9 mouse cellular contexts compared by ENCODE assay signal in genomic region chr12:104472218-104472525, GRCm38 (mm10). TPM values are rescaled to one million over a fixed set of nuclear protein-coding genes. Genes with fewer than 3 reads are reported as not detected.
A peak's percentile ranks its signal among the peaks of the same experiment; 100 is the strongest.
DNase-seq lines count a peak whose midpoint lies in the region; ATAC-seq and TF ChIP-seq lines count a peak whose summit lies in the region.
"Had no signal": no experiment of that assay in that cellular context is flagged by ENCODE, and none has a peak within 500 bp of the region (broad histone marks: within the 10 kb centered on the region; RNA-seq: fewer than 3 reads in every experiment).

No protein-coding gene starts in this region.

- peak overlapping the region; percentile 63 for H3K4me3 ChIP-seq in midbrain, embryonic 10.5 days
- H3K4me3 ChIP-seq in midbrain, postnatal 0 days (ENCODE audit: low read depth, low read length), result no peak overlapping the region
- H3K4me3 ChIP-seq in forebrain, embryonic 16.5 days (replicated peaks; ENCODE audit: low read length), result peak overlapping the region; percentile 0; the same call in 1 of the 2 replicates
- H3K4me3 ChIP-seq in limb, embryonic 15.5 days, result peak overlapping the region; percentile 58

- no peak overlapping the region for H3K27ac ChIP-seq in midbrain, embryonic 10.5 days (replicated peaks)
- no peak overlapping the region for H3K27ac ChIP-seq in midbrain, postnatal 0 days (ENCODE audit: low read depth, low read length)
- H3K27ac ChIP-seq in forebrain, embryonic 16.5 days (ENCODE audit: low read length), result no peak overlapping the region
- H3K27ac ChIP-seq in limb, embryonic 15.5 days, result no peak overlapping the region
- H3K27ac ChIP-seq: macrophage had no signal

- under 1% methylated on average over 25 of the region's 25 CpGs for WGBS in midbrain, embryonic 10.5 days
- WGBS in midbrain, postnatal 0 days, result 1% methylated on average over 25 of the region's 25 CpGs
- under 1% methylated on average over 25 of the region's 25 CpGs for WGBS in forebrain, embryonic 16.5 days
- 2% methylated on average over 25 of the region's 25 CpGs for WGBS in limb, embryonic 15.5 days

- no peak for ATAC-seq in midbrain, postnatal 0 days (ENCODE audit: low FRiP score)
- no peak for ATAC-seq in forebrain, embryonic 16.5 days
- no peak for ATAC-seq in limb, embryonic 15.5 days (ENCODE audit: insufficient number of reproducible peaks, low FRiP score, low TSS enrichment, low read depth)

- no peak for TF ChIP-seq CTCF in midbrain, postnatal 0 days (IDR thresholded peaks at IDR 0.05)

- H3K4me2 ChIP-seq in midbrain, postnatal 0 days (ENCODE audit: low read depth, low read length, poor library complexity, severe bottlenecking), result no peak overlapping the region
- H3K4me2 ChIP-seq in forebrain, embryonic 16.5 days (ENCODE audit: low read length), result no peak overlapping the region; the same call in 1 of the 2 replicates
- peak overlapping the region; percentile 93 for H3K4me2 ChIP-seq in limb, embryonic 15.5 days

- no peaks in the 10 kb centered on the region for H3K9me3 ChIP-seq in midbrain, embryonic 10.5 days (replicated peaks)
- H3K9me3 ChIP-seq in midbrain, postnatal 0 days (ENCODE audit: low read length), result no peaks in the 10 kb centered on the region
- no peaks in the 10 kb centered on the region for H3K9me3 ChIP-seq in forebrain, embryonic 16.5 days (ENCODE audit: control insufficient read depth, low read length)
- H3K9me3 ChIP-seq in limb, embryonic 15.5 days, result no peaks in the 10 kb centered on the region

- no peak for DNase-seq in midbrain, embryonic 10.5 days (ENCODE audit: low spot score)
- DNase-seq in midbrain, postnatal 0 days (ENCODE audit: low spot score), result no peak
- DNase-seq in cerebellum, postnatal 25 days, result no peak
- DNase-seq in gastrocnemius, postnatal 14 days, result no peak
- DNase-seq in gastrocnemius, postnatal 36 days, result no peak

- H3K27me3 ChIP-seq in midbrain, embryonic 10.5 days (ENCODE audit: low read depth, poor library complexity, severe bottlenecking), result peaks cover 100% of the 10 kb centered on the region
- H3K27me3 ChIP-seq in midbrain, postnatal 0 days (ENCODE audit: insufficient read depth, low read length), result peaks cover 52% of the 10 kb centered on the region
- H3K27me3 ChIP-seq in forebrain, embryonic 16.5 days (replicated peaks; ENCODE audit: control insufficient read depth, insufficient read depth, low read length), result peaks cover 69% of the 10 kb centered on the region
- H3K27me3 ChIP-seq in limb, embryonic 15.5 days, result peaks cover 89% of the 10 kb centered on the region

- peaks cover 74% of the 10 kb centered on the region for H3K4me1 ChIP-seq in midbrain, embryonic 10.5 days
- no peaks in the 10 kb centered on the region; the same call in 1 of the 2 replicates for H3K4me1 ChIP-seq in midbrain, postnatal 0 days (ENCODE audit: insufficient read depth, low read length)
- H3K4me1 ChIP-seq in forebrain, embryonic 16.5 days (replicated peaks; ENCODE audit: control insufficient read depth, insufficient read depth, low read length), result peaks cover 28% of the 10 kb centered on the region
- peaks cover 32% of the 10 kb centered on the region for H3K4me1 ChIP-seq in limb, embryonic 15.5 days

- intact Hi-C loops in gastrocnemius, postnatal 14 days (cut with DNase I; ENCODE audit: low total_unique reads), result no loop called here
- intact Hi-C loops in gastrocnemius, postnatal 36 days (cut with DNase I), result no loop called here

- H3K36me3 ChIP-seq in midbrain, embryonic 10.5 days, result no peaks in the 10 kb centered on the region
- no peaks in the 10 kb centered on the region for H3K36me3 ChIP-seq in midbrain, postnatal 0 days (ENCODE audit: insufficient read depth, low read length)
- H3K36me3 ChIP-seq in forebrain, embryonic 16.5 days (ENCODE audit: control insufficient read depth, insufficient read depth), result no peaks in the 10 kb centered on the region
- no peaks in the 10 kb centered on the region for H3K36me3 ChIP-seq in limb, embryonic 15.5 days

- no peak overlapping the region for H3K9ac ChIP-seq in midbrain, postnatal 0 days (replicated peaks; ENCODE audit: low read length, poor library complexity, severe bottlenecking)
- H3K9ac ChIP-seq in forebrain, embryonic 16.5 days (replicated peaks; ENCODE audit: low read depth, low read length), result no peak overlapping the region
- peak overlapping the region; percentile 29 for H3K9ac ChIP-seq in limb, embryonic 15.5 days

RNA-seq across cellular contexts. Expression of gene Gsc, which starts 1.0 kb away (rescaled TPM):
- polyA plus RNA-seq in midbrain, embryonic 10.5 days (2016; fragmentation: Nextera tagmentation; extraction: Ambion mirVana), result 0.24 and 0.27 TPM in 2 replicates
- not detected in 2 replicates for total RNA-seq in midbrain, postnatal 0 days (2014; rRNA removed)
- polyA plus RNA-seq in midbrain, postnatal 0 days (2015; fragmentation: Nextera tagmentation; extraction: Ambion mirVana), result 0.13 and 1.4 TPM in 2 replicates
- polyA plus RNA-seq in forebrain, embryonic 16.5 days (2015; fragmentation: Nextera tagmentation; extraction: Ambion mirVana), result not detected in 2 replicates
- polyA plus RNA-seq in limb, embryonic 15.5 days (2015; fragmentation: Nextera tagmentation; extraction: Ambion mirVana), result 4.2 and 7.2 TPM in 2 replicates
- total RNA-seq in gastrocnemius, postnatal 14 days (2021), result under 1 TPM; 0.16 to 0.29 TPM
- total RNA-seq in gastrocnemius, postnatal 36 days (2021), result not detected
- total RNA-seq: common myeloid progenitor, adult 5-6 weeks had no signal
- polyA plus RNA-seq: macrophage had no signal
